Mouse (Mus musculus): ENCODE results near the gene Rasgrf1.

GRCm38 (mm10) chr9:89967716-89968115 lies 58.0 kb downstream of the Rasgrf1 start:
- TF ChIP-seq ZC3H11A (IDR thresholded peaks at IDR 0.05; ENCODE audit: borderline replicate concordance, low read depth, low read length), result no peak
- no peak for TF ChIP-seq MAFK (IDR thresholded peaks at IDR 0.05; ENCODE audit: insufficient read depth, low read depth, low read length)
- no peak for TF ChIP-seq HCFC1 (IDR thresholded peaks at IDR 0.05; ENCODE audit: borderline replicate concordance, insufficient read depth, low read length)
- no peak for TF ChIP-seq ZNF384 (IDR thresholded peaks at IDR 0.05; ENCODE audit: low read depth, low read length)
